In the genomic region with DNA sequence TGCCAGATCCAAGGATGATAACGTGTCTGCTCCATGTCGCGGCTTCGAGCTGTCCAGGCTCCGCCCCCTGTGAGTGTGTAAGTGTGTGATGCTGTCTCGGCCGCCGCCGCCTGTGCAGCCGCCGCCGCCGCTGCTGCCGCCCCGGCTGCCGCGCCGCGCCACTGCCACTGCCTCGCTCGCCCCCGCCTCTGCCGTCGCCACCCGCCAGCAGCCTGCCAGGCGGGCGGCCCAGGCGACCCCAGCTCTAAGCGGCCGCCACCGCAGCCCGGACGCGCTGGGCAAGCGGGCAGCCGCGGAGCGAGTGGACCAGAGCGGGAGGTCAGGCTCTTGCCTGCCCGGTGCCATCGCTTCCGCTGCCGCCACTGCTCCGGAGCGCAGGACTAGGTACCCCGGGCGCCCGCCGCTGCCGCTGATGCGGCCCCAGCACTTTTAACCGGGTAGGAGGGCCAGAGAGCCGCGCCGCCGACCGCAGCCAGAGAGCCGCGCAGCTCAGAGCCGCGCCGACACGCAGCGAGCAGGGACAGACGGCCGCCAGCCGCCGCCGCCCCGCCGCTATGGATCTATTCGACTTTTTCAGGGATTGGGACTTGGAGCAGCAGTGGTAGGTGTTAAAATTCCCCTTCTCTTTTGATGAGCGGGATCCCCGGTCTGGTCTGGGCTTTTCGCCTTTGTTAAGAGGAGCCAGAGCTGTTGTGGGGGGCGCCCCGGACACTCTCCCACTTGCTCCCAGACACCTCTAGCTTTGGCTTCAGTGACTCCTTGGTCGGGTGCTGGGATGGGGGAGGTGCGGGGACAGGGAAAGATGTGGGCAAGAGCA, we compare ENCODE assay signal across 7 mouse cellular contexts. TPM values are rescaled to one million over a fixed set of nuclear protein-coding genes. Genes with fewer than 3 reads are reported as not detected.
A peak's percentile ranks its signal among the peaks of the same experiment; 100 is the strongest.
DNase-seq lines count a peak whose midpoint lies in the region; ATAC-seq and TF ChIP-seq lines count a peak whose summit lies in the region.

TSS of gene Aff2 (plus strand) at position 57 of the 817 bp plus-strand sequence.

- H3K4me2 ChIP-seq in intestine, embryonic 16.5 days (ENCODE audit: low read depth, low read length) = peak within 1 kb of the TSS; percentile 66
- H3K4me2 ChIP-seq in midbrain, embryonic 13.5 days (replicated peaks) = peak within 1 kb of the TSS; percentile 65

- no peaks in the 10 kb centered on the region for H3K36me3 ChIP-seq in intestine, embryonic 16.5 days (ENCODE audit: control insufficient read depth, insufficient read depth, low read length)
- no peaks in the 10 kb centered on the region for H3K36me3 ChIP-seq in midbrain, embryonic 13.5 days

- H3K27ac ChIP-seq in bone marrow, adult 2 months (ENCODE audit: control insufficient read depth, insufficient read depth, low read depth, low read length, poor library complexity) = peak within 1 kb of the TSS; percentile 27; the same call in 1 of the 2 replicates
- H3K27ac ChIP-seq in intestine, embryonic 16.5 days (ENCODE audit: low read length) = no peak within 1 kb of the TSS
- peak within 1 kb of the TSS; percentile 87 for H3K27ac ChIP-seq in midbrain, embryonic 13.5 days

- TF ChIP-seq CTCF in bone marrow, adult 2 months (IDR thresholded peaks at IDR 0.05; ENCODE audit: control insufficient read depth, insufficient read depth, low read length) = no peak

- peaks cover 21% of the 10 kb centered on the region for H3K27me3 ChIP-seq in intestine, embryonic 16.5 days (replicated peaks; ENCODE audit: control insufficient read depth, insufficient read depth, low read length)
- no peaks in the 10 kb centered on the region for H3K27me3 ChIP-seq in midbrain, embryonic 13.5 days

- peak within 1 kb of the TSS; percentile 60 for H3K9ac ChIP-seq in intestine, embryonic 16.5 days (ENCODE audit: low read depth, low read length)
- peak within 1 kb of the TSS; percentile 81 for H3K9ac ChIP-seq in midbrain, embryonic 13.5 days (replicated peaks)

- peak within 1 kb of the TSS; percentile 37 for H3K4me3 ChIP-seq in bone marrow, adult 2 months (replicated peaks; ENCODE audit: control insufficient read depth, low read depth, low read length)
- H3K4me3 ChIP-seq in intestine, embryonic 16.5 days (ENCODE audit: low read length) = peak within 1 kb of the TSS; percentile 60
- peak within 1 kb of the TSS; percentile 60 for H3K4me3 ChIP-seq in midbrain, embryonic 13.5 days (replicated peaks)

- peak; percentile 66 to 69 for DNase-seq in cerebellum, postnatal 14 days
- peak; percentile 4 for DNase-seq in gastrocnemius, adult 18-20 months (ENCODE audit: low spot score)
- peak; percentile 63 for DNase-seq in left cerebral cortex, postnatal 4 days
- DNase-seq in testis, postnatal 10 days (ENCODE audit: low spot score) = peak; percentile 44

- intact Hi-C loops in left cerebral cortex, postnatal 4 days (cut with DNase I) = no loop called here

- H3K9me3 ChIP-seq in intestine, embryonic 16.5 days (ENCODE audit: control insufficient read depth, low read length) = no peaks in the 10 kb centered on the region
- no peaks in the 10 kb centered on the region for H3K9me3 ChIP-seq in midbrain, embryonic 13.5 days

- ATAC-seq in intestine, embryonic 16.5 days = peak; percentile 87
- ATAC-seq in midbrain, embryonic 13.5 days = peak; percentile 95

- WGBS in bone marrow, adult 2 months = 17% methylated on average over 66 of the region's 79 CpGs
- 11% methylated on average over 62 of the region's 79 CpGs for WGBS in intestine, embryonic 16.5 days
- 10% methylated on average over 51 of the region's 79 CpGs for WGBS in midbrain, embryonic 13.5 days

- no peak for TF ChIP-seq POLR2A in bone marrow, adult 2 months (IDR thresholded peaks at IDR 0.05; ENCODE audit: borderline replicate concordance, control insufficient read depth, low read depth, low read length)

- H3K4me1 ChIP-seq in bone marrow, adult 2 months (ENCODE audit: control insufficient read depth, insufficient read depth, low read length) = no peaks in the 10 kb centered on the region; the same call in 1 of the 2 replicates
- peaks cover 4% of the 10 kb centered on the region; the same call in 1 of the 2 replicates for H3K4me1 ChIP-seq in intestine, embryonic 16.5 days (ENCODE audit: control insufficient read depth, insufficient read depth, low read length)
- peaks cover 5% of the 10 kb centered on the region; the same call in 1 of the 2 replicates for H3K4me1 ChIP-seq in midbrain, embryonic 13.5 days (replicated peaks)

RNA-seq across cellular contexts. Expression of gene Aff2, which starts in this region (rescaled TPM):
- not detected in 2 replicates for polyA plus RNA-seq in bone marrow, adult 2 months (2011; ENCODE audit: insufficient read depth, insufficient read length, low replicate concordance, missing spikeins)
- total RNA-seq in gastrocnemius, adult 18-20 months (2021) = under 1 TPM; 0.76 to 0.84 TPM
- 2.2 and 2.5 TPM in 2 replicates for polyA plus RNA-seq in intestine, embryonic 16.5 days (2015; fragmentation: Nextera tagmentation; extraction: Ambion mirVana)
- 10 to 100 TPM; 49.6 to 50.9 TPM for total RNA-seq in left cerebral cortex, postnatal 4 days (2021)
- polyA plus RNA-seq in midbrain, embryonic 13.5 days (2015; fragmentation: Nextera tagmentation; extraction: Ambion mirVana) = 13.2 and 16.0 TPM in 2 replicates

Comparison
In these comparisons a context has a peak if more than half of its experiments do, and no peak if none do; other contexts are left out.
1. RNA of gene Aff2 (total RNA-seq): 49.6 to 50.9 TPM in left cerebral cortex, postnatal 4 days; 0.76 to 0.84 TPM in gastrocnemius, adult 18-20 months; every median in the first group is over 10 times any median in the second.
2. Peak in DNase-seq in gastrocnemius, adult 18-20 months; RNA of the gene not detected or under 1 TPM.
3. DNase-seq: peak in every context shown above with its lines; median percentile 68 in cerebellum, postnatal 14 days; 63 in left cerebral cortex, postnatal 4 days; 44 in testis, postnatal 10 days; 4 in gastrocnemius, adult 18-20 months.
4. Peak in every context shown above with its lines, with median percentiles within 50 percentile points of each other: H3K4me3 ChIP-seq.